Mouse (Mus musculus) inflammation-experienced regulatory T-cells, adult 16 weeks (primary cell): ENCODE results near the gene Gm3095. TPM values are rescaled to one million over a fixed set of nuclear protein-coding genes. Genes with fewer than 3 reads are reported as not detected.

Source experiments
- polyA plus RNA-seq: library from polyadenylated mRNA; unstranded; fragments of 100-300 nt; shearing (Covaris generic); gene quantifications from one replicate; pipeline ENCODE4 v1.2.1, GENCODE M21; 2017

Gm3095 gene
- polyA plus RNA-seq = 0.85 TPM

DNA sequence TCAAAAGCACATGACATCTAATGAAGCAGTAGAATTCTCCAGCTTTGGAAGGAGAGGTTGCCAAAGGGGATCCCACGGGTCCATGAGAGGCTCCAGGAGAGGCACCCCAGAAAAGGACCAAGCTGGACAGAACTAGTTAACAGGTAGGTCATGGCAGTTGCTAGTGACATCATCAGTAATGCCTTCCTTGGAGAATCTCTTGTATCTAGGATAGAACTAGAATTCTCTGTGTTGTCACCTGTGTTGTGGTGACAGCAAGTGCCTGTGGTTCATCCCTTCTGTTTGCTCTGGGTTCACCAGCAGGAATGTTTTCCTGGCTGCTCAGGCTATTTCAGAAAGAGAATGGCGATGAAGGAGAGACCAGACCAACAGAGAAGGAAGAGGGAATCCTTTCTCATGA is at the start of gene Gm3095:
Gene Gm3095 (plus strand): TSS at position 301 of the 400 bp plus-strand sequence.

DNA sequence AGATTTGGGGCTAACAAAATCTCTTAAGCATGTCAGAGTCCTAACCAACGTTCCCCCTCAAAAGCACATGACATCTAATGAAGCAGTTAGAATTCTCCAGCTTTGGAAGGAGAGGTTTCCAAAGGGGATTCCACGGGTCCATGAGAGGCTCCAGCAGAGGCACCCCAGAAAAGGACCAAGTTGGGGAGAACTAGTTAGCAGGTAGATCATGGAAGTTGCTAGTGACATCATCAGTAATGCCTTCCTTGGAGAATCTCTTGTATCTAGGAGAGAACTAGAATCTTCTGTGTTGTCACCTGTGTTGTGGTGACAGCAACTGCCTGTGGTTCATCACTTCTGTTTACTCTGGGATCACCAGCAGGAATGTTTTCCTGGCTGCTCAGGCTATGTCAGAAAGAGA is 31.9 kb upstream of the Gm3095 start, which contains the start of gene Gm3029:
Gene Gm3029 (plus strand): TSS at position 301 of the 400 bp plus-strand sequence.

DNA sequence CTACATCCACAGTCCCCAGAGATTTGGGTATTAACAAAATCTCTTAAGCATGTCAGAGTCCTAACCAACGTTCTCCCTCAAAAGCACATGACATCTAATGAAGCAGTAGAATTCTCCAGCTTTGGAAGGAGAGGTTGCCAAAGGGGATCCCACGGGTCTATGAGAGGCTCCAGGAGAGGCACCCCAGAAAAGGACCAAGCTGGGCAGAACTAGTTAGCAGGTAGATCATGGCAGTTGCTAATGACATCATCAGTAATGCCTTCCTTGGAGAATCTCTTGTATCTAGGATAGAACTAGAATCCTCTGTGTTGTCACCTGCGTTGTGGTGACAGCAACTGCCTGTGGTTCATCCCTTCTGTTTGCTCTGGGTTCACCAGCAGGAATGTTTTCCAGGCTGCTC is 34.7 kb downstream of the Gm3095 start, which contains the start of gene Gm3099:
Gene Gm3099 (plus strand): TSS at position 301 of the 400 bp plus-strand sequence.

Other genes with a start within 250 kb of the Gm3095 start
- 0.35 TPM for gene Gm3002, start 153.5 kb upstream of the Gm3095 start, polyA plus RNA-seq
- not detected for gene Gm3033, start 117.3 kb upstream of the Gm3095 start, polyA plus RNA-seq
- gene Gm2916, start 79.4 kb upstream of the Gm3095 start, polyA plus RNA-seq = not detected
- not detected for gene Gm3029, start 31.8 kb upstream of the Gm3095 start, polyA plus RNA-seq
- gene Gm3099, start 34.8 kb downstream of the Gm3095 start, polyA plus RNA-seq = not detected
- 2.8 TPM for gene Gm5796, start 60.4 kb downstream of the Gm3095 start, polyA plus RNA-seq
- 0.57 TPM for gene Gm3115, start 120.6 kb downstream of the Gm3095 start, polyA plus RNA-seq
- 2.6 TPM for gene Gm8108, start 147.0 kb downstream of the Gm3095 start, polyA plus RNA-seq
- gene Gm3127, start 201.5 kb downstream of the Gm3095 start, polyA plus RNA-seq = not detected
- 2.8 TPM for gene Gm2974, start 219.0 kb downstream of the Gm3095 start, polyA plus RNA-seq